ENCODE assay signal across 15 mouse cellular contexts in the genomic region with DNA sequence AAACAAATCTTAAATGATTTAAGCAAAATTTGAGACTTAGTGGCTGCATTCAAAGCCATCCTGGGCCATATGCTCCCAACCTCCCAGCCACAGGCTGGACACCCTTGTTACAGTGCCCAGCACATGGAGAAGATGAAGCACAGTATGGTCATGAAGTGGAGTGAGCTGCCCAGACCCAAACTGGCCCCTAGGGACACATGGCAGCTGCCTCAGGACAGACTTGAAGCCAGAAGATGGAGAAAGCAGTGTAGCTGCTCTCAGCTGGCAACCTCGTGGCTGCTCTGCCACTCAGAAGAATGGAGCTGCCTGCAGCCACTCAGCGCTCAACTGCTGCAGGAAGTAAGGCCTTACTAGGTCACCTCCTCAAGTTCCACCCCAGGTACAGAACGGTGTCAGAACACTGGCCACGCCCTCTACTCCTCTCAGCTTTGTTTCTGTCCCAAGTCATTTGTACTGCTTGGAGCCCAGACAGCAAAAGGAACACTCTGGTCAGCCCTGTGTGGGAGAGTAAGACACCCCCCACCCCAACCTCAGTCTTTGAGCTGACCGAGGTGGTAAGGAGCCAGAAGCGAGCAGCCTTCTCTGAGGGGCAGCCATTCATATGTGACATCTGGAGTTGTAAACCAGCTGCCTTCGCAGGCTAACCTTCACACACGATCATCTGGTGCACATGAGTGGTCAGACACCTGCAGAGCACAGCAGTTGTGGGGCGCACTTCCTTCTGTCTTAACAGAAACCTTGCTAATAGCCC. TPM values are rescaled to one million over a fixed set of nuclear protein-coding genes. Genes with fewer than 3 reads are reported as not detected.
DNase-seq lines count a peak whose midpoint lies in the region; ATAC-seq lines count a peak whose summit lies in the region.
"Had no signal": no experiment of that assay in that cellular context is flagged by ENCODE, and none has a peak within 500 bp of the region (broad histone marks: within the 10 kb centered on the region; RNA-seq: fewer than 3 reads in every experiment).

No protein-coding gene starts in this region.

- no peak for DNase-seq in hindbrain, embryonic 11.5 days (ENCODE audit: low spot score)
- peak; percentile 37 for DNase-seq in retina, postnatal 1 day
- DNase-seq in retina, embryonic 14.5 days (ENCODE audit: low spot score), result no peak
- DNase-seq in spleen, adult 18-20 months, result peak; percentile 50 to 53
- DNase-seq in thymus, postnatal 4 days, result peak; percentile 77
- no peak for DNase-seq in cerebellum, adult 11-12 months
- DNase-seq: kidney, adult 11 months; right cerebral cortex, postnatal 14 days had no signal

- H3K27me3 ChIP-seq in hindbrain, embryonic 12.5 days, result no peaks in the 10 kb centered on the region
- no peaks in the 10 kb centered on the region for H3K27me3 ChIP-seq in hindbrain, embryonic 11.5 days (ENCODE audit: control insufficient read depth, insufficient read depth, low read length)
- H3K27me3 ChIP-seq: limb, embryonic 13.5 days had no signal

- H3K27ac ChIP-seq in hindbrain, embryonic 12.5 days, result 0 out of 2 replicates have a peak overlapping the region, but pooled peaks have one; percentile 23
- H3K27ac ChIP-seq in hindbrain, embryonic 11.5 days (ENCODE audit: low read depth, low read length), result no peak overlapping the region
- H3K27ac ChIP-seq: layer of hippocampus, adult 2 months; limb, embryonic 13.5 days had no signal

- WGBS in hindbrain, embryonic 12.5 days, result 70% methylated on average over 9 of the region's 9 CpGs
- WGBS in hindbrain, embryonic 11.5 days, result 76% methylated on average over 9 of the region's 9 CpGs

- H3K9me3 ChIP-seq in hindbrain, embryonic 12.5 days (replicated peaks), result no peaks in the 10 kb centered on the region
- no peaks in the 10 kb centered on the region for H3K9me3 ChIP-seq in hindbrain, embryonic 11.5 days (ENCODE audit: control insufficient read depth, low read length)
- H3K9me3 ChIP-seq: limb, embryonic 13.5 days had no signal

- H3K36me3 ChIP-seq in hindbrain, embryonic 12.5 days, result peaks cover 20% of the 10 kb centered on the region
- H3K36me3 ChIP-seq in hindbrain, embryonic 11.5 days (ENCODE audit: control insufficient read depth, insufficient read depth, low read length), result no peaks in the 10 kb centered on the region

- no peak overlapping the region for H3K4me2 ChIP-seq in hindbrain, embryonic 12.5 days (replicated peaks)
- H3K4me2 ChIP-seq in hindbrain, embryonic 11.5 days (replicated peaks; ENCODE audit: low read depth, low read length), result no peak overlapping the region
- H3K4me2 ChIP-seq: heart, embryonic 11.5 days; limb, embryonic 13.5 days had no signal

- H3K9ac ChIP-seq in hindbrain, embryonic 12.5 days, result no peak overlapping the region
- no peak overlapping the region for H3K9ac ChIP-seq in hindbrain, embryonic 11.5 days (ENCODE audit: low read depth, low read length)
- H3K9ac ChIP-seq: limb, embryonic 13.5 days had no signal

- no peak overlapping the region for H3K4me3 ChIP-seq in hindbrain, embryonic 12.5 days
- H3K4me3 ChIP-seq in hindbrain, embryonic 11.5 days (ENCODE audit: low read depth, low read length), result no peak overlapping the region
- H3K4me3 ChIP-seq: erythroblast, embryonic 14.5 days; layer of hippocampus, adult 2 months; limb, embryonic 13.5 days had no signal

- no peak for ATAC-seq in hindbrain, embryonic 12.5 days (ENCODE audit: low FRiP score)
- ATAC-seq in hindbrain, embryonic 11.5 days (ENCODE audit: low FRiP score), result no peak
- no peak for ATAC-seq in monocyte, adult 5-6 weeks (replicated peaks; ENCODE audit: insufficient number of reproducible peaks, low FRiP score, low TSS enrichment, poor library complexity, severe bottlenecking)

- peaks cover 27% of the 10 kb centered on the region for H3K4me1 ChIP-seq in hindbrain, embryonic 12.5 days
- peaks cover 4% of the 10 kb centered on the region for H3K4me1 ChIP-seq in hindbrain, embryonic 11.5 days (replicated peaks; ENCODE audit: control insufficient read depth, insufficient read depth, low read length)

RNA-seq across cellular contexts. Expression of gene Sardh, which starts 48.7 kb away (rescaled TPM):
- polyA plus RNA-seq in hindbrain, embryonic 12.5 days (2016; fragmentation: Nextera tagmentation; extraction: Ambion mirVana), result 11.8 and 12.2 TPM in 2 replicates
- 3.1 and 5.5 TPM in 2 replicates for polyA plus RNA-seq in hindbrain, embryonic 11.5 days (2014; fragmentation: Nextera tagmentation; extraction: Ambion mirVana)
- not detected in 3 replicates for total RNA-seq in monocyte, adult 5-6 weeks (2017)
- total RNA-seq: megakaryocyte progenitor cell, adult 5-6 weeks had no signal

Comparison
In these comparisons a context has a peak if more than half of its experiments do, and no peak if none do; other contexts are left out.
1. DNase-seq: peak in retina, postnatal 1 day (single experiment), spleen, adult 18-20 months (2 of 2) and thymus, postnatal 4 days (single experiment); none in hindbrain, embryonic 11.5 days (single experiment), retina, embryonic 14.5 days (single experiment) and cerebellum, adult 11-12 months (single experiment).